Mouse (Mus musculus) CH12.LX (cell line): Measurements from ENCODE around the gene Gria1.

ENCODE experiments used
- BHLHE40 ChIP-seq: IDR thresholded peaks from 2 replicates; pipeline ENCODE4 v1.6.1; 2011; ENCODE audit warnings: mild to moderate bottlenecking, low read depth, low read length, improper control_type of control experiment
- CHD1 ChIP-seq: IDR thresholded peaks from 2 replicates; pipeline ENCODE4 v1.6.1; 2012; ENCODE audit warnings: low read depth, low read length, improper control_type of control experiment, inconsistent platforms
- CTCF ChIP-seq, 2 experiments: IDR thresholded peaks in 1 of 2; conservative IDR thresholded peaks in 1 of 2; 2 replicates each; pipeline ENCODE4 v1.5.1; 2011 to 2012; ENCODE audit warnings: low read depth in 2 of 2, low read length in 2 of 2, improper control_type of control experiment in 1 of 2, inconsistent platforms in 1 of 2, mild to moderate bottlenecking in 1 of 2, moderate library complexity in 1 of 2
- JUND ChIP-seq: conservative IDR thresholded peaks from 2 replicates; pipeline ENCODE4 v1.6.1; 2011; ENCODE audit warnings: low read depth, low read length, improper control_type of control experiment
- MAX ChIP-seq: IDR thresholded peaks from 2 replicates; pipeline ENCODE4 v1.6.1; 2011; ENCODE audit warnings: low read length, improper control_type of control experiment
- MAZ ChIP-seq: IDR thresholded peaks from 2 replicates; pipeline ENCODE4 v1.6.1; 2012; ENCODE audit warnings: low read depth, mild to moderate bottlenecking, inconsistent platforms, low read length, improper control_type of control experiment, moderate library complexity
- MYC ChIP-seq: IDR thresholded peaks from 2 replicates; pipeline ENCODE4 v1.6.1; 2011; ENCODE audit warnings: low read depth, mild to moderate bottlenecking, improper control_type of control experiment, low read length
- TCF12 ChIP-seq: IDR thresholded peaks from 2 replicates; pipeline ENCODE4 v1.6.1; 2014; ENCODE audit warnings: low read depth, mild to moderate bottlenecking, inconsistent platforms, low read length, improper control_type of control experiment

DNA sequence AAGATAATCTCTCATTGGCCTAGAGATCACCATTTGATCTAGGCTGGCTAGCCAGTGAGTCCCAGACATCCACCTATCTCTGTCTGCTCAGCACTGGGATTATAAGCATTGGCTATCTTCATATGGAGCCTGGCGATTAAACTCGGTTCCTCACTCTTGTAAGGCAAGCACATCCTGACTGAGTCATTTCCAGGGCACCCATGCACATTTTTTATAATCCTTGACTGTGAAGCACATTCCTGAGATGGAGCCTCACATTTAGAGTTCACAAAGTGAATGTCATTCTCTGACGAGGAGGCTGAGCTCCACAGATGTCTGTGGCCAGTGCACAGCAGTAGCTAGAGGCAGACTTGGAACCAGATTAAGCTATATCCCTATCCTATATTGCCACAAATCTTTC lies 68.2 kb downstream of the Gria1 start:
- TF ChIP-seq CHD1 (no peak), JUND (no peak), BHLHE40 (no peak), CTCF (conservative IDR thresholded peaks at IDR 0.05 in 1 of 2, IDR thresholded peaks at IDR 0.05 in 1 of 2; ENCODE audit: low read depth in 2 of 2, low read length in 2 of 2) (no peak), TCF12 (no peak), MYC (no peak), MAZ (no peak), MAX (no peak)
